Mouse (Mus musculus) urinary bladder, postnatal 0 days (tissue): Measurements from ENCODE around the gene Cypt12. TPM values are rescaled to one million over a fixed set of nuclear protein-coding genes. Genes with fewer than 3 reads are reported as not detected.

Experiments
- polyA plus RNA-seq: library from polyadenylated mRNA; unstranded; fragments of >200 nt; fragmentation: Nextera tagmentation; extraction: Ambion mirVana; gene quantifications from 2 replicates; pipeline ENCODE4 v1.2.1, GENCODE M21; 2015

Cypt12 gene
- not detected in 2 replicates for polyA plus RNA-seq

GRCm38 (mm10) chr3:17948299-17948698, at the start of gene Cypt12:
Gene Cypt12 (plus strand): TSS chr3:17948410.

